Mouse (Mus musculus): ENCODE data around the gene Rprd1b. TPM values are rescaled to one million over a fixed set of nuclear protein-coding genes. Genes with fewer than 3 reads are reported as not detected.
"Not testable (repeated sequence)": the region's sequence is repeated elsewhere in the genome, so short reads cannot be mapped to it uniquely, and the experiment has no call there.

The Rprd1b gene
- polyA plus RNA-seq, 1 experiment, result 13.2 TPM

GRCm38 (mm10) chr2:158050116-158050515, 21.8 kb downstream of the Rprd1b start:
- Histone ChIP-seq H3K4me3 (ENCODE audit: low read depth, low read length) (no peak overlapping the region), H3K36me3 (ENCODE audit: control insufficient read depth, insufficient read depth, low read length) (peaks cover 41% of the 10 kb centered on the region), H3K27ac (ENCODE audit: insufficient read depth, low read depth, low read length) (no peak overlapping the region), H3K27me3 (ENCODE audit: control insufficient read depth, insufficient read depth, low read length) (no peaks in the 10 kb centered on the region), H3K4me1 (ENCODE audit: control insufficient read depth, insufficient read depth, insufficient read length, low read length) (no peaks in the 10 kb centered on the region)
- 93% methylated on average over 8 of the region's 8 CpGs for WGBS
- TF ChIP-seq POLR2A (IDR thresholded peaks at IDR 0.05; ENCODE audit: low read depth, low read length) (no peak), CTCF (IDR thresholded peaks at IDR 0.05; ENCODE audit: extremely low read depth, insufficient read length, insufficient replicate concordance, low read depth, low read length) (no peak)

DNA sequence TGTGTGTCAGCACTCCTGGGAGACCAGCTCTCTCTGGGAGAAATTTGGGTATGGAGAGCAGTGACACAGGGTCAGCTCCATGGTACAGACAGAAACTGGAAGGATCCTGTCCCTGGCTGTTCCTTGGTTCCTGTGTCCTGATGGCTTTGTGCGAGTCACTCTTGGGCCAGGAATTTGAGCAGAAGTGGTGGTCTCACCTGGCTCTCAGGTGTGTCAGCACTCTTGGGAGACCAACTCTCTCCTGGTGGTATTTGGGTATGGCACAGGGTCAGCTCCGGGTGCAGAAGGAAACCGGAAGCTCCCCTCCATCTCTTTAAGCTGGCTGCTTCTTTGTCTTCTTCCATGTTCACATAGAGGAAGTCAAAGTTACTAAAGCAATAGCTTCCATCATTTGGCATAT, 26.3 kb downstream of the Rprd1b start:
- Histone ChIP-seq H3K4me1 (ENCODE audit: control insufficient read depth, insufficient read depth, insufficient read length, low read length) (no peaks in the 10 kb centered on the region), H3K36me3 (ENCODE audit: control insufficient read depth, insufficient read depth, low read length) (peaks cover 55% of the 10 kb centered on the region), H3K4me3 (ENCODE audit: low read depth, low read length) (no peak overlapping the region), H3K27me3 (ENCODE audit: control insufficient read depth, insufficient read depth, low read length) (no peaks in the 10 kb centered on the region), H3K27ac (ENCODE audit: insufficient read depth, low read depth, low read length) (no peak overlapping the region)
- TF ChIP-seq POLR2A (IDR thresholded peaks at IDR 0.05; ENCODE audit: low read depth, low read length), result no peak
- TF ChIP-seq CTCF (IDR thresholded peaks at IDR 0.05; ENCODE audit: extremely low read depth, insufficient read length, insufficient replicate concordance, low read depth, low read length), result no peak
- 87% methylated on average over 3 of the region's 3 CpGs for WGBS

- H3K4me3 ChIP-seq (ENCODE audit: low read depth, low read length); H3K4me1 ChIP-seq (ENCODE audit: control insufficient read depth, insufficient read depth, insufficient read length, low read length); H3K27ac ChIP-seq (ENCODE audit: insufficient read depth, low read depth, low read length); H3K27me3 ChIP-seq (ENCODE audit: control insufficient read depth, insufficient read depth, low read length): not testable (repeated sequence)
- H3K36me3 ChIP-seq (ENCODE audit: control insufficient read depth, insufficient read depth, low read length), result peaks cover 57% of the 10 kb centered on the region
- WGBS, result 93% methylated on average over 8 of the region's 8 CpGs
These were observed 27.1 kb downstream of the Rprd1b start for GRCm38 (mm10) chr2:158055383-158055782.

DNA sequence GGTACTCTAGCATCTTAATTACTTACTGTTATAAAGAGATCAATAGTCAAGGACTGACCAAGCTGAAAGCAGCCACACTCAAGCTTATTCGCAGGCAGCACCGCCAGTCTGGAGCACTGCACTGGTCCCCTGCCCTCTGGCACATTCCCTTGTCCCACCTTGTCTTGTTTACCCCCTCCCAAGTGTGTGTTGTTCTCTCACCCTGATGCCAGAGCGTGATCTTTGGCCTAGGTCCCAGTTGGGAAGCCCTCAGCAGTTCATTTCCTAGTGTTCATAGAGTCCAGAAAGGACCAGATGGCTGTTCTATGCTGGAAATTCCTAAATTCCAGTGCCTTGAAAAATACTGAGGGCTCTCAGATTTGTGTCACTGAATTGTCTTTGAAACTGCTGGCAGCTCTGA, 28.7 kb downstream of the Rprd1b start:
- H3K27me3 ChIP-seq (ENCODE audit: control insufficient read depth, insufficient read depth, low read length), result no peaks in the 10 kb centered on the region
- H3K4me3 ChIP-seq (ENCODE audit: low read depth, low read length), result no peak overlapping the region
- no peaks in the 10 kb centered on the region for H3K4me1 ChIP-seq (ENCODE audit: control insufficient read depth, insufficient read depth, insufficient read length, low read length)
- H3K27ac ChIP-seq (ENCODE audit: insufficient read depth, low read depth, low read length), result no peak overlapping the region
- WGBS, result 78% methylated on average over 3 of the region's 3 CpGs
- no peak for TF ChIP-seq POLR2A (IDR thresholded peaks at IDR 0.05; ENCODE audit: low read depth, low read length)
- no peak for TF ChIP-seq CTCF (IDR thresholded peaks at IDR 0.05; ENCODE audit: extremely low read depth, insufficient read length, insufficient replicate concordance, low read depth, low read length)
- peaks cover 60% of the 10 kb centered on the region for H3K36me3 ChIP-seq (ENCODE audit: control insufficient read depth, insufficient read depth, low read length)

DNA sequence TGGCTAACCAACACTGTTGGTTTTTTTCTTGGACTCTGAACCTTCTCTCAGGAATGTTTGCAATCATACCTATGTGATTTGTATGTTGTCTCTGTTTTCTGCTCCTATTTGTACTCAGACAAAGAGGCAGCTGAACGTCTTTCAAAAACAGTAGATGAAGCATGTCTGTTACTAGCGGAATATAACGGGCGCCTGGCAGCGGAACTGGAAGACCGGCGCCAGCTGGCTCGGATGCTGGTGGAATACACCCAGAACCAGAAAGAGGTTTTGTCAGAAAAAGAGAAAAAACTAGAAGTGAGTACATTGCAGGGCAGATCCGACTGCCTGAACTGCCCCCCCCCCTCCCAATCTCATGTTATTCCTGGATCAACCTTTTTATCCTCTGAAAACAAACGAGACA, 30.2 kb downstream of the Rprd1b start:
- H3K4me3 ChIP-seq (ENCODE audit: low read depth, low read length), result no peak overlapping the region
- no peak for TF ChIP-seq POLR2A (IDR thresholded peaks at IDR 0.05; ENCODE audit: low read depth, low read length)
- TF ChIP-seq CTCF (IDR thresholded peaks at IDR 0.05; ENCODE audit: extremely low read depth, insufficient read length, insufficient replicate concordance, low read depth, low read length), result no peak
- H3K27ac ChIP-seq (ENCODE audit: insufficient read depth, low read depth, low read length), result no peak overlapping the region
- no peaks in the 10 kb centered on the region for H3K27me3 ChIP-seq (ENCODE audit: control insufficient read depth, insufficient read depth, low read length)
- no peaks in the 10 kb centered on the region for H3K4me1 ChIP-seq (ENCODE audit: control insufficient read depth, insufficient read depth, insufficient read length, low read length)
- H3K36me3 ChIP-seq (ENCODE audit: control insufficient read depth, insufficient read depth, low read length), result peaks cover 65% of the 10 kb centered on the region
- 75% methylated on average over 10 of the region's 10 CpGs for WGBS

DNA sequence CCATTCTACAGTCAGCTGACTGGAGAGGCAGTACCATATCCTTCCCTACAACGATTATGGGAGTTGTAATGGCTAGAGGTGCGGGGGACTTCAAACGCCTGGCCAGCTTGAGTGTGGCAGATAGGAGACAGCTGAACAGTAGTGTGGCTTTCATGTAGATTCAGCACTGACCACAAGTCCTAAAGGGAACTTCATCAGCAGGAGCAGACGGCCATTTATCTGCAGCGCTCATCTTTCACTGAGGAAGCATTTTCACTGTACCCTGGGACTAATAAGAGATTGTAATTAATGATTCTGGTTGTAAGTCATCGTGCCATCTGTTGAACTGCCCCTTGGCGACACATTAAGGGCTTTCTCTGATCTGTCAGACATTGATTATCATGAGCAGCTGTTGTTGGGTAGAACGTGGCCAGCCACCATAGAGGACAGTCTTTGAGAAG, 31.4 kb downstream of the Rprd1b start:
- WGBS, result 79% methylated on average over 8 of the region's 8 CpGs

DNA sequence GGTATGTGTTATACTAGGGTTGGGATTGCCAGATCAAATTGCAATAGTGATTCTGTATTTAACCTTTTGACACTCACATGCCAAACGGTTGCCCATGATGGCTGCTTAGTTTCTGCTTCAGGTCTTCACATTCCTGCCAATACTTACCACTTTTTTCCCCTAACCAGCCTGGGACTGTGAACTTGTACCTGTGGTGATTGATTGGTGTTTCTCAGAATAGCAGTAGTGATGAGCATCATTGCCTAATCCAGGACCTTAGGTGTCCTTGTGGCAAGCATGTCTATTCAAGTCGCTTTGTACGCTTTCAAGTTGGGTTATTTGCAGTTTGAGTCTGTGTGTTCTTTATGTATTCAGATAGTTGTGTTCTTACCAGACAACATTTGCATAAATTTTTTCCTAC, 34.7 kb downstream of the Rprd1b start:
- Histone ChIP-seq H3K4me1 (ENCODE audit: control insufficient read depth, insufficient read depth, insufficient read length, low read length) (peaks cover 5% of the 10 kb centered on the region; the same call in 1 of the 2 replicates), H3K36me3 (ENCODE audit: control insufficient read depth, insufficient read depth, low read length) (peaks cover 52% of the 10 kb centered on the region), H3K27me3 (ENCODE audit: control insufficient read depth, insufficient read depth, low read length) (no peaks in the 10 kb centered on the region), H3K27ac (ENCODE audit: insufficient read depth, low read depth, low read length) (no peak overlapping the region), H3K4me3 (ENCODE audit: low read depth, low read length) (no peak overlapping the region)
- no peak for TF ChIP-seq CTCF (IDR thresholded peaks at IDR 0.05; ENCODE audit: extremely low read depth, insufficient read length, insufficient replicate concordance, low read depth, low read length)
- TF ChIP-seq POLR2A (IDR thresholded peaks at IDR 0.05; ENCODE audit: low read depth, low read length), result no peak
- WGBS, result 91% methylated on average over 3 of the region's 3 CpGs

More for the DNA sequence above, 31.4 kb downstream of the Rprd1b start:
- peaks cover 61% of the 10 kb centered on the region for H3K36me3 ChIP-seq (ENCODE audit: control insufficient read depth, insufficient read depth, low read length)
- H3K4me1 ChIP-seq (ENCODE audit: control insufficient read depth, insufficient read depth, insufficient read length, low read length), result no peaks in the 10 kb centered on the region
- H3K27ac ChIP-seq (ENCODE audit: insufficient read depth, low read depth, low read length), result no peak overlapping the region
- TF ChIP-seq POLR2A (IDR thresholded peaks at IDR 0.05; ENCODE audit: low read depth, low read length), result no peak
- TF ChIP-seq CTCF (IDR thresholded peaks at IDR 0.05; ENCODE audit: extremely low read depth, insufficient read length, insufficient replicate concordance, low read depth, low read length), result no peak
- H3K4me3 ChIP-seq (ENCODE audit: low read depth, low read length), result no peak overlapping the region
- no peaks in the 10 kb centered on the region for H3K27me3 ChIP-seq (ENCODE audit: control insufficient read depth, insufficient read depth, low read length)

- H3K4me1 ChIP-seq (ENCODE audit: control insufficient read depth, insufficient read depth, insufficient read length, low read length), result peaks cover 5% of the 10 kb centered on the region; the same call in 1 of the 2 replicates
- TF ChIP-seq POLR2A (IDR thresholded peaks at IDR 0.05; ENCODE audit: low read depth, low read length), result no peak
- no peak for TF ChIP-seq CTCF (IDR thresholded peaks at IDR 0.05; ENCODE audit: extremely low read depth, insufficient read length, insufficient replicate concordance, low read depth, low read length)
- no peaks in the 10 kb centered on the region for H3K27me3 ChIP-seq (ENCODE audit: control insufficient read depth, insufficient read depth, low read length)
- no peak overlapping the region for H3K27ac ChIP-seq (ENCODE audit: insufficient read depth, low read depth, low read length)
- H3K36me3 ChIP-seq (ENCODE audit: control insufficient read depth, insufficient read depth, low read length), result peaks cover 41% of the 10 kb centered on the region
- WGBS, result 32% methylated on average over 3 of the region's 3 CpGs
- H3K4me3 ChIP-seq (ENCODE audit: low read depth, low read length), result no peak overlapping the region
These were observed 36.3 kb downstream of the Rprd1b start for GRCm38 (mm10) chr2:158064571-158065048.

Measured in small intestine, adult 2 months (tissue).